Mouse (Mus musculus) embryo, embryonic 10.5 days (tissue): ENCODE data around the gene L3mbtl4.
"Not testable (repeated sequence)": the region's sequence is repeated elsewhere in the genome, so short reads cannot be mapped to it uniquely, and the experiment has no call there.

ENCODE experiments used
- DNase-seq: peaks from one replicate; pipeline ENCODE4 v3.0.0-alpha.2; 2015; ENCODE audit warnings: low spot score

L3mbtl4 gene

DNA sequence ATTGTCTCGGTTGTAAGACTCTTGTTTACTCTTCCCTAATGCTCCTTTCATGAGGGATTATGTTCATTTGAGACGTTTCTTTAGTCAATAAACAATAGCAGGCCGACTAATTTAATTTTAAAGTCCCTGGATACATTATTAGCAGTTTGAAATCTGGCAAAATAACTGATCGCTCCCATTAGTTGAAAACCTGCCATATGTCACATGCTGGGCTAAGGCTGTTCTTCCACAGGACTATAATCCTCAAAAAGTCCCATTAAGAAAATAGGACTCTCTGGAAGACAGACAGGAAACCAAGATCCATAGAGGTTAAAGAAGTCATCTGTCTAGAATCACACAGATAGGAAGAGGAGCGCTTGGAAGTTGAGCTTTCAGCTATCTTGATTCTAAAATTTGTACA is 114.9 kb downstream of the L3mbtl4 start:
- no peak for DNase-seq

DNA sequence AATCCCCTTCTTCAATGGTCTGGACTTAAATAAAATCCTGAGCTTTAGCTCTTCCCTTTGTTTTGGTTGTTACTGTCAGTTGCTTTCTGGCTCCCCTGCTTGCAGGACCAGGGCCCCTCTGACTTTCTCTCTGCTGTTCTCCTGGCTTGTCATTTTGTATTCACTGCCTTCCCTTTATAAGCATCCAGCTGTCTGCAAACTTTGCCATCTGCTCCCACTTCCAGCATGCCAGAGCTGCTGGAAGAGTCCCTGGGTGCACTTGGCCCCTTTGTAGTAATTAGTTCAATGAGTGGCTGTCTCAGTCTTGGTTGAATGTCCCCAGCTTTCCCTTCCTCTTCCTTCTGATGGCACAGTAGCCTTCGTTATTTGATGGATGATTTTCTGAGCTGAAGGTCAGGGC is 132.4 kb downstream of the L3mbtl4 start:
- DNase-seq: peak; percentile 2

DNA sequence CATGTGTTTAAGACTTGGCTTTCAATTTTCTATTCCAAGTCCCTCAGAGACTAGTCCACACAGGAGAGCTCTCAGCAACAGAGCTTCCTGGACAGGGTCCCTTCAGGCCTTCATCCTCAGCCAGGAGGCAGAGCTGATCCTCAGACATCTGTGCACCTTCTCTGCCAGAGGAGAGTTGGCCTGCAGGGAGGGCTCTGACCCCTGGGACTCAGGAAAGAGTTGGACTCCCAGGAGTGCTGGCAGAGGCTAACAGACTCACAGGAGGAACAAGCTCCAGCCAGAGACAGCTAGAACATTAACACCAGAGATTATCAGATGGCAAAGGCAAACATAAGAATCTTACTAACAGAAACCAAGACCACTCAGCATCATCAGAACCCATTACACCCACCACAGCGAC is 133.5 kb downstream of the L3mbtl4 start:
- DNase-seq: not testable (repeated sequence)

DNA sequence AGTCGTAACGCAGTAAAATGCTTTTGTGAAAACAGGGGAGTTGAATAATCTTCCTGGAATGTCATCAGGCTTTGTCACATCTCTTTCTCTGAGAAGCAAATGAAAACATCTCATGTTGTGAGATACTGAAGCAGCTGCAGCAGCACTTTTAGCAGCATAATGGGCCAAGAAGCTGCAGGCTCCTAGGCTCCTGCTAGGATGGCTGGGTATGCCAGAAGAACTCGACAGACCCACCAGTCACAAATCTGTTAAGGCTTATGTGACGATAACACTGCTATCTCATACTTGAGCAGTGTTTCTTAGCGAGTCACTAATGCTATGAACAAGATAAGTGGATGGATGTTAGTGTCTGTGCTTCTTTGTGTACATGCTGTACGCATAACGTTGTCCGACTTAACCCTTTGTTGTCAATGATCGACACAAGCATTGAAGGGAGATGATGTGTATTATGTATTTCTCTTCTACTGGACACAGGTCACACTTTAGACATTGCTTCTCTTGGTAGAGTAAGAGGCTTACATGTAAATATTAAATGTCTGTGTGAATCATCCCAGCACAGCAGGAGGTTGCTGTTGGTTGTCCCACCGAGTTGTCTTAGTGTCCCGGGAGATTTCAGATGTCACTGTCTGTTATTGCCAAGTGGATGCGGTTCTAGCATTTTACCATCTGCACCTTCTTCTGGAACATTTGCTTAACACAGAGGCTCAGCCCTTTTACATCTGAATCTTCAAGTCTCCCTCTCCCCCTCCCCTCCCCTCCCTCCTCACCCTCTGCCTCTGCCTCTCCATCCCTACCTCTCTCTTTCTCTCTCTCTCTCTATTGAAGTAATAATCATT is 149.3 kb downstream of the L3mbtl4 start:
- DNase-seq: no peak

DNA sequence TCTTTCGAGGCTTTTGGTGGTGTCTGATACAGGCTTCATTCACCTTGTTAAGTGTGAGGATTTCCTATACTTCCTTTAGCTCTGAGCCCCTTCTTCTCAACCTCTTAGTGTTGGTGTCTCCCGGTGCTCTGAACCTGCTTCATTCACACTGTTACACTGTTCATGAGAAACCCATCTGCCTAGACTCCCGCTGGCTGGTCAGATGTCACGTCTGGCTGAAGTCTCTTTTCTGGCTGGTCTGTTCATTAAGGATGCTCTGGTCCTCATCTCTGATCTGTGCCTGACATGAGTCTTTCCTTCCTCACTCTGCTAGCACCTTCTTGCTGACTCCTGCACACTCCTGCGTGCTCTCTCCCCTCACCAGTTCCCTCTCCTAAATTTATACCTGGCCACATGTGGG is 160.0 kb downstream of the L3mbtl4 start:
- no peak for DNase-seq

DNA sequence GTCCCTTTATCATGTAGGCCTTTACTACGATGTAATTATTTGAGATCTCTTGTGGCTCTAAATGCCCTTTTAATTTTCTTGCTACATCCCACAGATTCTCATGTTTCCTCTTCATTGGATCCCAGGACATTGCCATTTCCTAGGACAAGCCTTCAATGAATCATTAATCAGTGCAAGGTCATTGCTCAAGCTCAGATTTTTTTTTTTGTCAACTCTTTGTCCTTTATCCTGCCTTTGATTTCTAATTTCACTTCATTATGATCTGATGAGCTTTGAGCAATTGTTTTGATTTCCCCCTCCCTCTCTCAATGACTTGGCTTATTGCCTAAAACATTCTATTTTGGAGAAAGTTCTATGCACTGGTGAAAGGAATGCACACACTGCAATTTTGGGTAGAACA is 177.3 kb downstream of the L3mbtl4 start:
- no peak for DNase-seq

DNA sequence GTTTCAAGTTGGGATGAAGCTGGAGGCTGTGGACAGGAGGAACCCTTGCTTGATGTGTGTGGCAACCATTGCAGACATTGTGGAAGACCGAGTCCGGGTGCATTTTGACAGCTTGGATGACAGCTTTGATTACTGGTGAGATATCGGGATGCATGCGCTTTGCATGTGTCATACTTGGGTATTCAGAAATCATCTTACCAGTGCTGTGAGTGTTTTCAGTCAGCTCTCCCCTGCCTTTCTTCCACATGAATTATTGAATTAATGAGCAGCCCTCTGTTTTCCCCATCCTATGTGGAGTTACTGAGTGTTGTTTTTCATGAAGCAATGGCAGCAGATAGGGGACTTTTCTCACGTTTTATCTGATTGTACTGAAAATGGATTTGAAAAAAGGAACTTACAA is 187.9 kb downstream of the L3mbtl4 start:
- DNase-seq: no peak

DNA sequence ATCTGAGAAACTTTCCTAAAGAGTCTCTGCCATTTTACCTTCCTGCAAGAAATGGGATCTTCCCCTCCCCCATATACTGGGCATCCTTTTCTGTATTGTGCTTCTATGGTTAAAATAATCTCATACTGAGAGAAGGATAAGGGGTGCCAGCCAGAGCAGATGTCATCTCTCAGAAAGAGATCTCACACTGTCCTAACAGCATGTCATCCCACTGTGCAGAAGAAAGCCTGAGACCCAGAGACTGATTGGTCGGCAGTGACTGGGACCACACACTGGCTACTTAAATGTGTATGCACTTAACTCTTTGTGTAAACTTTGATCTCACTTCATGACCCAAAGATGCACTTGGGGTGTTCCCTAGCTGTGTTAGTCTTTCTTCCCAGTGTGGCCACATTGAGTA is 193.7 kb downstream of the L3mbtl4 start:
- no peak for DNase-seq

DNA sequence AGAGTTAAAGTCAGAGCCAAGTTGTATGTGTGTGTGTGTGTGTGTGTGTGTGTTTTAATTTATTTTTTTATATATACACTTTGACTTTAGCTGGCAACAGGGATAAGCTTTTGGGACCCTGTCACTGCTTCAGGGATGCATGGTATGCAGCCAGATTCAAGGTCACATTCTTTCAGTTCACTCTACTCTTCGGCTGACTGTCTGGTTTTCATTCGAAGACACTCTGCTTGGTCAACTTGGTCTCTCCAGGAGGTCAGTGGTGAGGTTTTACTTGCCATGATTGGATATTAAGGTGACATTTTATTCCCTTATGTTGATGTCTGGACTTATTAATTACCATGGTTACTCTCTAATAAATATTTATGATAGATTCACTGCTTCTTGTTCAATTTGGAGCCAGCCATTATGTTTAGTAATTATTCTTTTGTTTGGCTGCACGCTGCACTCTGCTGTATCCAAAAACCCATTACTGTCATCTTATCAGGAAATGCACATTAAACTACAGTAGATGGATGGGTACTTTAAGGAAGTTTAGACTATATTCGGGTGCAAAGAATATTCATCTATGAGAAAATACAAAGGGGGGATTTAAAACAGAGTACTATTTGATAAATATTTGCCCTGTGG is 216.6 kb downstream of the L3mbtl4 start:
- no peak for DNase-seq

DNA sequence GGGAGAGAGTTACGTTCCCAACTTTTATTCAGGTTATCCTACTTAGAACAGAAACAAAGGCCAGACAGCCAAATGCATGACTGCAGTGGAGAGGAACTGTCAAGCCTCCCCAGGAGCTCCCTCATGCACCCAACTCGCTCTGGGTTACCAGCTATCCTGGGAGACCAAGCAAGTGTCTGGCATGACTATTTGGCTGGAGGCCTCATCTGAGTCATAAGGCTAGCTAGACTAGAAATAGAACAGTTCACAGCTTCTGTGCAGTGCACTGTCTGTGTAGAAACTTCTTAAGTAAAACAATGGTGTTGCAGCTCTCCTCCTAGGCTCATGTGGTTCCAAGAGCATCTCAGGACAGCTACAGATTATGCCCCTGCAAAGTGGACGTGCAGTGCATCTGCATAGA is 218.6 kb downstream of the L3mbtl4 start:
- no peak for DNase-seq

DNA sequence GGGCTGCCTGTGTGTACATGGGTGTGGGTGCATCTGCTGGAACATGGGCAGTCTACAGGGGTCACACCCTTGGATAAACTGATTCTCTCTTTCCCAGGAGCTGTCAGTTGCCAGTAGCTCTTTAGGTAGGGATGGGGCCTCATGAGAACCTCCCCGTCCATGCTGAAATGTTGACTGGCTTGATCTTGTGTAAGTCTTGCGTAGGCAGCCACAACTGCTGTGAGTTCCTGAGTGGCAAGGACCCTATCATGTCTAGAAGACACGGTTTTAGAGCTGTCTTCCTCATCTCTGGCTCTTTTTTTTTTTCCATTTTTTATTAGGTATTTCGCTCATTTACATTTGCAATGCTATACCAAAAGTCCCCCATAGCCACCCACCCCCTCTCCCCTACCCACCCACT is 229.4 kb downstream of the L3mbtl4 start:
- not testable (repeated sequence) for DNase-seq

DNA sequence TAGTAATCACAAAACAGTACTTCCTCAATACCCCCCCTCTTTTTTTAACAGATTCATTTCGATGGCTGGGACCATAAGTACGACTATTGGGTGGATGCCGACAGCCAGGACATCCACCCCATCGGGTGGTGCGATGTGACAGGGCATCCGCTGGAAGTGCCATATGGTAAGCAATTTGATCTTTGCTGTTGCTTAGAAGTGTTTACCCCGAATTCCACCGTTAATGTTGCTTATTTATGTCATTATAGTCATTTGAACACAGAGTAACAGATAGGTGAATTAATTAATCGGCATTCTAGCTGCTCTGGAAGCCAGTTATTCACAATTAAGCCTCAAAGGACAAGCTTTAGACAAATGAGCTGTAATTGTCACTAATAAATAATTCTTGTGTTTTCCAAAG is 286.1 kb downstream of the L3mbtl4 start:
- DNase-seq: no peak

DNA sequence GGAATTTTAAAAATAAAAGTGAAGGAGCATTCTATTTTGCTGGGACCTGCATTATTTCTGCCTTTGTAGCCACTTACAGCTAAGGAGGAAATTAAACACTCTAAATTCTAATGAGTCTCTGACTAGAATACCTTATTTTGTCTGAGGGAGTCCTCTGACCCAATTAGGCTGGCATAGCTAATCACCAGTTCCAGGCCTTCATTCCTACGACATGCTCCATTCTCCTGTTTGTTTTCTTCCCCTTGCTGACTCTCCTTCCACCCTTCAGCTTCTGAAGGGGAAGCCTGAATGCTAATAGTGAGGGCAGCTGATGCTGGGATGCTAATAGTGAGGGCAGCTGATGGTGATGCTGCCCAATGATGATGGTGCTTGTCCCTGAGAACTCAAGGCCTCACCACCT is 286.7 kb downstream of the L3mbtl4 start:
- DNase-seq: no peak

DNA sequence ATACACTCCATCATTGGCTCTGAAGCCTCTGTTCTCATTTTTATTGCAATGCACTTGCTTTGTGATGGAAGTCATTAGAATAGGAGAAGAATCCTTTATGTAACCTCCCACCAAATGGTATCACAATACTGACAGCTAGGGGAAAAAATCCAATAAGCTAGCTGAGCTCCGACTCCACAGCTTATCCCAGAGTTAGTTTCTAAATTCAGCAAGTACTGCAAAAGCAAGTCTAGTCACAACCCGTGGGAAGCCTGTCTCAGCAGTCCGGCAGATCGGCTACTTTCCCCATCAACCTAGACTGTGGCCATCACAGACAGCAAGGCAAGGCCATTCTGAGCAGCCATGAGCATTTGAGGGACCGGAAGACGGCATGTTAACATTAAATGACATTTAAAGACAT is 298.2 kb downstream of the L3mbtl4 start:
- no peak for DNase-seq

DNA sequence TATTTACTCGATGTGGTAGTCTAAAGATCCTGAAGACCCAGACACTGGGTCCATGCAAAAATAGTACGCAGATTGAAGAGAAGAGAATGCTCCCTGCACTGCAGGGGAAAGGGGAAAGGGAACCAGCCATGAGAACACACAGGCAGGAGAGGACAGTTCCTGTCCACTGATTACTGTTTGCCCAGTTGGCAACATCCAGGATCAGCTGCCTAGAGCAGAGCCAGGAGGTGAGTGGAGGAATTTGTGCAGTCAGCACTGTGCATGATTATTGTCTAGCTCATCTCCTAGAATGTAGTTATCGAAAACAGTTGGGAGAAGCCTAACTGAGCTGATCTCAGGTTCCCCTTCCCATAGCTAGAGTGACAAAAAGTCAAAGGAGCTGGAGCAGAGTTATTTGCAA is 311.6 kb downstream of the L3mbtl4 start:
- DNase-seq: no peak

DNA sequence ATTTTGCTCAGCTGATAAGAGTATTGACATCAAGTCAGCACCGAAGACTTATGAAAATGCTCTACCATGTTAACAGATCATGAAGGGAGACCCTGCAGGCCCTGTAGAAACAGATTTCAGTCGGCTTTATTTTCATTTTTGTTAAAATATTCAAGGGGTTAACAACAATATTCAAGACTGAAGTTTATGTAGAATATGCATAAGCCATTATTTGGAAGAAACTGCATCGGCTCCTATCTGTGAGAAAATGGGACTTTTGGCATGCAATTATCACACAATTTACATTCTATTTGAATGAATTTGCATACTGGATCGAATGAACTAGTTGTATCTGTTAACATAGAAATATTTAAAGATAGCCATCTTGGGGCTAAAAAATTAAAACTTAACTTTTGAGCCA is 318.0 kb downstream of the L3mbtl4 start:
- DNase-seq: no peak

DNA sequence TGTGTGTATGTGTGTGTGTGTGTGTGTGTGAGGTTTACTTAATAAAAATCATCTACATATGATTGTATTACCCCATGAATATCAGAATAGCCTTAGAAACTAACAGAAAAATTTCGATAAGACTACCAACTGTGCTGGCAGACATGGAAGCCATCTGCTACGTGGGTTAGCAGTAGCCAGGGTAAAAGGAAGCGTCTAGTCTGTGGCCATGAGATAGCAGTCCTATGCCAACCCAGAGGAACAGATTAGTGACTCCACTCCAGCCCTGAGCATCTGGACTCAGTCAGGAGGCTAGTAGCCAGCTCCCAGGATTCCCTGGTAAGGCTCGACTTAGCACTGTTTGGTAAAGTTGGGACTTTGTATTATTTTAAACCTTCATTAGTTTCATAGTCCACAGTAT is 329.1 kb downstream of the L3mbtl4 start:
- no peak for DNase-seq

DNA sequence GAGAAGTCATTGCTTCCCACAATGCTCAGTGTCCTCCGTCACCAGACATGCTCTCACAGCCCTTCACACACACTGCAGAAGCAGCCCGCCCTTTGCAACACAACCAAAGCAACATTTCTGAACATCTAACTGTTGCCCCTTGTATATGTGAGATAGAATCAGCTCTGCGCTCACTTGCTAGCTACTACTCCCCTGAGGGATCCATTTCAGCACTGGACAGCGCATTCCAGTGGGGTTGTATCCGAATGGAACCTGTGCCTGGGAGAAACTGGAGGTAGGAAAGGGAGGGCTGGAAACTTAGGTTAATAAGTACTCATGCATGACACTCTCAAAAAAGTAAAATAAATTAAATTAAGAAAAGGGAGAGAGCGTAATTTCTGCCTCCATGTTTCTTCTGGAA is 334.1 kb downstream of the L3mbtl4 start:
- DNase-seq: peak; percentile 78

DNA sequence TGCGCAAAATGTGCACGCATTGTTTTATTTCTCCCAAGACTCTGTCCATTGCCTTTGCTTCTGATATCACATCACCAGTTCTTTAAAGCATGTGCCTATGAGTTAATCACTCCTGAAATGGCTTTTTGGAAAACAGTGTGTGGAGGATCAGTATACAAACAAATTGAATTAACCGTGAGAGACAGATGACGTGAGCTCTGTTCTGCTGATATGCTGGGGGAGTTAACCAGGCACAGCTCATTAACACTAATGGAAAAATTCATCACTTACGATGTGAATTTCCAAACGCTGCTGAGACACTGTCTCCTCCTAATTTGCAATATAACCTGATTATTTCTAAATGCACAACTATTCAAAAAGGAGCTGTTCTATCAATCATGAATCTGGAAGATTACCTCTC is 337.6 kb downstream of the L3mbtl4 start:
- DNase-seq: no peak

DNA sequence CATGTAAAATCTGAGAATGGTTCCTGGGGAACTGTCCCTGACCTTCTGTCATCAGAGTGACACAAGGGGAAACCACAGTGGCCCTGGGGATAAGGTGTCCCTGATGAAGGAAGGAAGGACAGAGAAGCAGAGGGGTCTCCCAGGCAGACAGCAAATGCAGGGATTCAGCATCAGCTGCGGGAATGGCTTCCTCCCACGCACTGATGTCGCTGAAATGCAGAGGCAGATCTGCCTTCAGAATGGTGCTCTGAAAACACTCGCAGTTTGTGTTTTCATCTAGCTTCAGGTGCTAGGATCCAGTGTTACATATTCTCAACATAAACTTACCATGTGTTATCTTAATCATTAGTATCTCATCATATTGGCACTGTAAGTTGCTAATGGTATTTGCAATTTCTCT is 351.7 kb downstream of the L3mbtl4 start:
- no peak for DNase-seq

DNA sequence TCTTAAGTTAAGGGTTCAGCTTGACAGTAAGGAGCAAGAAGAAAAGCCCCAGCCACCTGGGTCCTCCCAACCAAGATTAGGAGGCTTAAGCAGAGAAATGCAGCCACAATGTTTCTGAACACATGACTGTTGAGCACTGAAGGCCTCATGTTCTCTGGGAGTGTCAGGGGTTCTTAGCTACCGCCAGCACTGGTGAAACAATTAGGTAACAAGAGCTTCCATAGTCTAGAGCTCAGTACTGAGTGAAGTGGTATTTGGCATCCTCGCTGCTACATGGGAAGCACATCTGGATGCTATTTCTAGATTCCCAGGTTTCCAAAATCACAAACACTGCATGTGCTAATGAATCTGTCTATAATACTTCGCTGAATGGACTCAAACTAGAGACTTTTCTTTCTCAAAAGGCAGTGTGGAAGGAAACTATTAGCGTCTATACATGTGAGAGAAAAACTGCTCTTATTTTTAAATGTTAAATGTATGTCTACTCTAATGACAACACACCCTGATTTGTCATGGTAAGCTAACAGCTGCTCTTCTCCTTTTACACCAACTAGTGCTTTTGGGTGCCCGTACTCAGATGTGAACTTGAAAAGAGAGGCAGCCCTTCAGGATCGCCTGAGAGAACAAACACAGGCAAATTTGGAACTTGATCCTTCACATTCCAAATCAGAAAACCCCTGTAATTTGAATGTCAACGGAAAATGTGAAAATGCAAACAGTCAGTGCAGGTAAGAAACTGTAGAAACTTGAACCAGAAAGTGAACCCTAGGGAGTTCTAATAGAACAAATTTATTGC is 356.2 kb downstream of the L3mbtl4 start:
- DNase-seq: no peak

DNA sequence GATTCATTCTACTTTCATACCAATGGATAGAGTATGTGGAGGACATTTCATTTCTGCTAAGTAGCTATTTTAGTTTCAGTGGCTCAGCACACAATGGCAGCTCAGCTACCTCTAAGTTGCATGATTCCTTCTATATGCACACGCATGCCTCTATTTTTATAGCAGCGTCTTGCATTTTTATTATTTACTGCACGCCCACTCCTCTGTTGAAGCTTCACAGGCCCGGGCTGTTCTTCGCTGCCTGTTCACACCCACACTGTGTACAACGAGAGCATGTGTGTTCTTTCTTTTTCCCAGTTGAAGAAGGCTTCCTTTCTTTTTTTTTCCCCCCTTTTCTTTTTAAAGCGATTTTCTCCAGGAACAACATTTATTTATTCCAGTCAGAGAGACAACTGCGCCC is 357.8 kb downstream of the L3mbtl4 start:
- no peak for DNase-seq

DNA sequence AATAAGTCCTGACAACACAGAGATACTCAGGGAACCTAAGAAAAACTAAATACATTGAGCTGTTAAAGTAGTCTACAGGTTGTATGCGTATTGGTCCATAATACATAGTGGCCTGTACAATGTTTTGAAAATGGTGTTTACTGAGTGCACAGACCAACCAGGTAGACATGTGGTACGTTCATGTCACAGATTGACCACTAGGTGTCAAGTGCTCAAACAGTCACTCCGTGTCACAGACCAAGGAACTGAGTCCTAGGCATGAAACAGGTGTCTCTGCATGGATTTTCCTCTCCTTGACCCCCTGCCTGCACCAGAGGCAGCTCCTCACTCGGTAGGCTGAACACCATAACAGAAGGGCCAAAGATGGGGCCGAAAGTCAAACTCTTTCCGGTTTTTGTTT is 366.6 kb downstream of the L3mbtl4 start:
- DNase-seq: no peak
